Mouse (Mus musculus): ENCODE data around the gene Snx32.
A peak's percentile ranks its signal among the peaks of the same experiment; 100 is the strongest.

The Snx32 gene

GRCm38 (mm10) chr19:5510031-5511026 lies at the start of gene Snx32:
Gene Snx32, minus strand, starts transcription at chr19:5510538.
- peak; percentile 89 to 97 for DNase-seq (ENCODE audit: low spot score in 2 of 2)

- DNase-seq (ENCODE audit: low spot score in 2 of 2) = no peak
Observed at GRCm38 (mm10) chr19:5559631-5560456, 49.5 kb upstream of the Snx32 start.

- DNase-seq (ENCODE audit: low spot score in 2 of 2) = no peak
Observed at GRCm38 (mm10) chr19:5559229-5559628, 48.9 kb upstream of the Snx32 start.

GRCm38 (mm10) chr19:5558770-5559169 lies 48.4 kb upstream of the Snx32 start:
- DNase-seq (ENCODE audit: low spot score in 2 of 2) = no peak

GRCm38 (mm10) chr19:5558169-5558568 lies 47.8 kb upstream of the Snx32 start:
- no peak for DNase-seq (ENCODE audit: low spot score in 2 of 2)

- DNase-seq (ENCODE audit: low spot score in 2 of 2) = peak; percentile 20 to 40
Observed at GRCm38 (mm10) chr19:5554212-5554611, 43.9 kb upstream of the Snx32 start.

- no peak for DNase-seq (ENCODE audit: low spot score in 2 of 2)
Observed at GRCm38 (mm10) chr19:5553802-5554201, 43.5 kb upstream of the Snx32 start.

- DNase-seq (ENCODE audit: low spot score in 2 of 2) = no peak
Observed at GRCm38 (mm10) chr19:5547471-5548056, 37.2 kb upstream of the Snx32 start.

- no peak for DNase-seq (ENCODE audit: low spot score in 2 of 2)
Observed at GRCm38 (mm10) chr19:5544031-5544430, 33.7 kb upstream of the Snx32 start.

- no peak for DNase-seq (ENCODE audit: low spot score in 2 of 2)
Observed at GRCm38 (mm10) chr19:5543362-5543761, 33.0 kb upstream of the Snx32 start.

GRCm38 (mm10) chr19:5538786-5539185 lies 28.4 kb upstream of the Snx32 start:
- DNase-seq (ENCODE audit: low spot score in 2 of 2) = no peak

GRCm38 (mm10) chr19:5532520-5532919 lies 22.2 kb upstream of the Snx32 start:
- DNase-seq (ENCODE audit: low spot score in 2 of 2) = no peak

- no peak for DNase-seq (ENCODE audit: low spot score in 2 of 2)
Observed at GRCm38 (mm10) chr19:5530138-5530524, 19.8 kb upstream of the Snx32 start.

GRCm38 (mm10) chr19:5529325-5530137 lies 19.2 kb upstream of the Snx32 start:
- DNase-seq (ENCODE audit: low spot score in 2 of 2) = peak; percentile 98

- DNase-seq (ENCODE audit: low spot score in 2 of 2) = no peak
Observed at GRCm38 (mm10) chr19:5525204-5525603, 14.9 kb upstream of the Snx32 start.

GRCm38 (mm10) chr19:5518721-5519120 lies 8.4 kb upstream of the Snx32 start:
- DNase-seq (ENCODE audit: low spot score in 2 of 2) = no peak

- DNase-seq (ENCODE audit: low spot score in 2 of 2) = no peak
Observed at GRCm38 (mm10) chr19:5516906-5517505, 6.7 kb upstream of the Snx32 start.

- DNase-seq (ENCODE audit: low spot score in 2 of 2) = no peak
Observed at GRCm38 (mm10) chr19:5515840-5516777, 5.8 kb upstream of the Snx32 start.

GRCm38 (mm10) chr19:5513005-5513349 lies 2.6 kb upstream of the Snx32 start:
- no peak for DNase-seq (ENCODE audit: low spot score in 2 of 2)

Data from urinary bladder, postnatal 36 days (tissue).